Mouse (Mus musculus): ENCODE measurements around the gene Ece2. TPM values are rescaled to one million over a fixed set of nuclear protein-coding genes. Genes with fewer than 3 reads are reported as not detected.
"Not testable (repeated sequence)": the region's sequence is repeated elsewhere in the genome, so short reads cannot be mapped to it uniquely, and the experiment has no call there.

Gene Ece2
- total RNA-seq, 4 experiments from 2014 or later = 28.2 to 33.5 (median 30.5) TPM

GRCm38 (mm10) chr16:20621991-20622685 lies 7.5 kb upstream of the Ece2 start:
- no peak for DNase-seq (ENCODE audit: low spot score in 2 of 2)

GRCm38 (mm10) chr16:20623211-20623610 lies 6.4 kb upstream of the Ece2 start:
- DNase-seq (ENCODE audit: low spot score in 2 of 2) = no peak

- peak in 1 of 2 experiments; percentile 63 for DNase-seq (ENCODE audit: low spot score in 2 of 2)
Observed at GRCm38 (mm10) chr16:20628871-20629391, 697 bp upstream of the Ece2 start.

- DNase-seq (ENCODE audit: low spot score in 2 of 2) = no peak
Observed at GRCm38 (mm10) chr16:20637410-20637809, 7.8 kb downstream of the Ece2 start.

GRCm38 (mm10) chr16:20638367-20638766 lies 8.7 kb downstream of the Ece2 start:
- no peak for DNase-seq (ENCODE audit: low spot score in 2 of 2)

- peak; percentile 46 to 74 for DNase-seq (ENCODE audit: low spot score in 2 of 2)
Observed at GRCm38 (mm10) chr16:20642161-20642560, 12.5 kb downstream of the Ece2 start.

GRCm38 (mm10) chr16:20643911-20644310 lies 14.3 kb downstream of the Ece2 start:
- DNase-seq (ENCODE audit: low spot score in 2 of 2) = no peak

- peak; percentile 91 to 96 for DNase-seq (ENCODE audit: low spot score in 2 of 2)
Observed at GRCm38 (mm10) chr16:20651076-20651946, 21.7 kb downstream of the Ece2 start, which contains the start of gene Psmd2. Gene Psmd2, plus strand, starts transcription at chr16:20651652.

GRCm38 (mm10) chr16:20651947-20652310 lies 22.3 kb downstream of the Ece2 start:
- DNase-seq (ENCODE audit: low spot score in 2 of 2) = no peak

- DNase-seq (ENCODE audit: low spot score in 2 of 2) = no peak
Observed at GRCm38 (mm10) chr16:20653315-20653714, 23.7 kb downstream of the Ece2 start.

- no peak for DNase-seq (ENCODE audit: low spot score in 2 of 2)
Observed at GRCm38 (mm10) chr16:20657661-20658060, 28.0 kb downstream of the Ece2 start.

- DNase-seq (ENCODE audit: low spot score in 2 of 2) = not testable (repeated sequence)
Observed at GRCm38 (mm10) chr16:20668013-20668412, 38.4 kb downstream of the Ece2 start, which contains the start of gene Eif4g1. Gene Eif4g1, plus strand, starts transcription at chr16:20668313.

- DNase-seq (ENCODE audit: low spot score in 2 of 2) = no peak
Observed at GRCm38 (mm10) chr16:20670291-20670690, 40.7 kb downstream of the Ece2 start.

GRCm38 (mm10) chr16:20671886-20672285 lies 42.3 kb downstream of the Ece2 start:
- no peak for DNase-seq (ENCODE audit: low spot score in 2 of 2)

GRCm38 (mm10) chr16:20672500-20672902 lies 42.9 kb downstream of the Ece2 start:
- peak; percentile 89 to 95 for DNase-seq (ENCODE audit: low spot score in 2 of 2)

- DNase-seq (ENCODE audit: low spot score in 2 of 2) = no peak
Observed at GRCm38 (mm10) chr16:20672965-20673705, 43.5 kb downstream of the Ece2 start.

GRCm38 (mm10) chr16:20673706-20674303 lies 44.2 kb downstream of the Ece2 start:
- DNase-seq (ENCODE audit: low spot score in 2 of 2) = no peak

GRCm38 (mm10) chr16:20675213-20675612 lies 45.6 kb downstream of the Ece2 start:
- no peak for DNase-seq (ENCODE audit: low spot score in 2 of 2)

- no peak for DNase-seq (ENCODE audit: low spot score in 2 of 2)
Observed at GRCm38 (mm10) chr16:20676702-20677101, 47.1 kb downstream of the Ece2 start.

GRCm38 (mm10) chr16:20677380-20677779 lies 47.8 kb downstream of the Ece2 start:
- no peak for DNase-seq (ENCODE audit: low spot score in 2 of 2)
